Mouse (Mus musculus): Measurements from ENCODE around the gene Aida. TPM values are rescaled to one million over a fixed set of nuclear protein-coding genes. Genes with fewer than 3 reads are reported as not detected.

Gene Aida
- 19.5 and 20.7 TPM in 2 replicates for total RNA-seq (2023)

DNA sequence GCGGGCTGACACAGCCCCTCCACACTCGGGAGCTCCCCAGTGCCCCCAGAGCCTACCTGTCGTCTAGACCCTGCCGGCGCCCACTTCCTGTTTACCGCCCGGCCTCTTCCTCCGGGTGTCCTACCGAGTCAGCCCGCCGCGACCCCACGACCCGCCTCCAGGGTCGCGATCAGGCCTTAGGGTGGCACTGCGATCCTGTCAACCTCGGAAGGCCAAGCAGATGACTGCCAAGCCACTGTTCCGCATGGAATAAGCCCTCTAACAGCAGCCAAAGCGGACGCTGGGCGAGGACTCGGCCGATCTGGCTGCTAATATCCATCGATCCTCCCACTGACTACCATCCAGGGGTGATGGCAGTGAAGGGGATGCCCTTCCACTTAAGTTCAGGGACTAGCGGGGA lies at the start of gene Aida:
TSS of gene Aida (plus strand) at position 126 of the 400 bp plus-strand sequence.

DNA sequence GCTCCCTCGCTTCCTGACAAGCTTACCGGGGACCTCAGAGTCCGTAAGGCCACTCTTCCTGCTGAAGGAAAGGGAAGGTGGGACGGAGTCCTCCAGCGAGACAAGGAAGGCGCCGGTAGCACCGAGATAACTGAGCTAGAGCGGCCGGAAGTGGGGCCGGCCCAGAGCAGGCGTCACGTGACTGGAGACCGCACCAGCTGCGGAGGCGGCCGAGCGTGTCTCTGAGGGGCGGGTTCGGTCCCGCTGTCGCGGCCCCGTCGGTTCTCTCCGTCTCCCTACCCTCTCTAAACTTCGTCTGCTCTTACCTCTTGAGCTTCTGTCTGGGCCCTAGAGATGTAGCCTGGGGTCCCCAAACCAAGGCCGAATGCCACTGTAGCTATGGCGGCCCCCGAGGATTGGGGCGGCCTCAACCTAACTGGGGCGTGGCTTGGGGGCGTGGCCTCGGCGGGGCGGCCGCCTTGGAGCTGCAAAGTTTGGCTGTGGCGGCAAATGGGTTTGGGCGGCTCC lies 540 bp downstream of the Aida start, which contains the start of gene Brox:
TSS of gene Brox (minus strand) at position 393 of the 507 bp plus-strand sequence.

DNA sequence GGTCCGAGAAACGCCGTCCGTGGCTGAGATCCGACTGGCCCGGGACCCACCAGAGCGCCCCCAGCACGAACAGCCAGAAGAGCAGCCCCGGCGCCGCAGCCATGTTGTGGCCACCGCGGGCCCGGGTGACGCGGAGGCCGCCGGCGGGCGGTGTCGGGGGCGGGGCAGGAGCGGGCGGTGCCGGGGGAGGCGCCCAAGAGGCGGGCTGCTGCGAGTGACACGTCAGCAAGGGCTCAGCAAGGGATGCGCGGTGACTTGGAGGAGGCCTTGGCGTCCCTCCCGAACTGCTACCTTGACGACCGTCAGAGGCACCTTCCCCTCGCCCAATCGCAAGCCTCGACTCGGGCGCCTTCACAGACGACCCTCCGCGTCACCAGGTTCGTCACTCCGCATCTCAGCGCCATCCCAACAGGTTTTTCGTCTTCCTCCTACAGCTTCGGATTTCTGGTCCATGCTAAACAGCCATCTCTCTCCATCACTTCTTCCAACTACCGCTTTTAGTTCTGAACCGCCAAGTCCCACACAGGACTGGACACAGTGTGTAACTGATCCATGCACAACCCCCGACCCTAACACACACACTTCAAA lies 73.1 kb downstream of the Aida start, which contains the start of gene Mia3:
TSS of gene Mia3 (minus strand) at position 127 of the 588 bp plus-strand sequence.

Other genes starting within 250 kb of the Aida start
- 3.4 and 5.9 TPM in 2 replicates for gene Disp1, start 75.1 kb upstream of the Aida start, total RNA-seq (2023)
- gene Brox, start 679 bp downstream of the Aida start, total RNA-seq (2023): 37.0 and 49.2 TPM in 2 replicates
- gene Mia3, start 73.0 kb downstream of the Aida start, total RNA-seq (2023): 120 and 140 TPM in 2 replicates
- gene Taf1a, start 92.4 kb downstream of the Aida start, total RNA-seq (2023): 5.3 and 8.8 TPM in 2 replicates
- not detected in 2 replicates for gene Hhipl2, start 121.6 kb downstream of the Aida start, total RNA-seq (2023)